Mouse (Mus musculus): Measurements from ENCODE around the gene Galnt17. TPM values are rescaled to one million over a fixed set of nuclear protein-coding genes. Genes with fewer than 3 reads are reported as not detected.

Galnt17 gene
- polyA plus RNA-seq (2012; rRNA removed) = 5.9 and 6.1 TPM in 2 replicates
- 3.1 and 3.4 TPM in 2 replicates for polyA plus RNA-seq (2014; fragmentation: Nextera tagmentation; extraction: Ambion mirVana)

- peak within 1 kb of the TSS; percentile 98 for H3K4me2 ChIP-seq (replicated peaks; ENCODE audit: low read depth, low read length, severe bottlenecking)
- DNase-seq (ENCODE audit: low spot score) = no peak
- TF ChIP-seq POLR2A (IDR thresholded peaks at IDR 0.05; ENCODE audit: borderline replicate concordance, extremely low read depth, insufficient read depth, insufficient read length) = no peak
- H3K4me1 ChIP-seq (ENCODE audit: control insufficient read depth, insufficient read depth, low read length) = peaks cover 5% of the 10 kb centered on the region
- no peak for ATAC-seq (ENCODE audit: low FRiP score, low read depth)
- no peaks in the 10 kb centered on the region for H3K9me3 ChIP-seq (ENCODE audit: control insufficient read depth, low read length)
- H3K4me3 ChIP-seq (replicated peaks; ENCODE audit: low read length) = peak within 1 kb of the TSS; percentile 71
- H3K27me3 ChIP-seq (ENCODE audit: control insufficient read depth, insufficient read depth, low read length) = peaks cover 19% of the 10 kb centered on the region
- H3K36me3 ChIP-seq (ENCODE audit: control insufficient read depth, insufficient read depth, low read length) = no peaks in the 10 kb centered on the region
- 0 out of 2 replicates have a peak within 1 kb of the TSS, but pooled peaks have one; percentile 26 for H3K27ac ChIP-seq (replicated peaks; ENCODE audit: low read depth, low read length)
- H3K9ac ChIP-seq (ENCODE audit: low read depth, low read length, severe bottlenecking) = peak within 1 kb of the TSS; percentile 64
- WGBS = 45% methylated on average over 3 of the region's 3 CpGs
These were observed at the start of gene Galnt17 for GRCm38 (mm10) chr5:131308397-131308796. Gene Galnt17, minus strand, starts transcription at chr5:131308497.

- no peak overlapping the region for H3K4me3 ChIP-seq (replicated peaks; ENCODE audit: low read length)
- H3K36me3 ChIP-seq (ENCODE audit: control insufficient read depth, insufficient read depth, low read length) = no peaks in the 10 kb centered on the region
- no peak for TF ChIP-seq POLR2A (IDR thresholded peaks at IDR 0.05; ENCODE audit: borderline replicate concordance, extremely low read depth, insufficient read depth, insufficient read length)
- H3K4me2 ChIP-seq (replicated peaks; ENCODE audit: low read depth, low read length, severe bottlenecking) = no peak overlapping the region
- H3K9ac ChIP-seq (ENCODE audit: low read depth, low read length, severe bottlenecking) = no peak overlapping the region
- no peaks in the 10 kb centered on the region for H3K27me3 ChIP-seq (ENCODE audit: control insufficient read depth, insufficient read depth, low read length)
- no peak overlapping the region for H3K27ac ChIP-seq (replicated peaks; ENCODE audit: low read depth, low read length)
- 65% methylated on average over 8 of the region's 8 CpGs for WGBS
- ATAC-seq (ENCODE audit: low FRiP score, low read depth) (no peak), DNase-seq (ENCODE audit: low spot score) (no peak)
- no peaks in the 10 kb centered on the region for H3K9me3 ChIP-seq (ENCODE audit: control insufficient read depth, low read length)
- H3K4me1 ChIP-seq (ENCODE audit: control insufficient read depth, insufficient read depth, low read length) = no peaks in the 10 kb centered on the region
These were observed 26.2 kb upstream of the Galnt17 start for GRCm38 (mm10) chr5:131334536-131334935.

- WGBS = 30% methylated on average over 3 of the region's 3 CpGs
- H3K27me3 ChIP-seq (ENCODE audit: control insufficient read depth, insufficient read depth, low read length) = no peaks in the 10 kb centered on the region
- H3K4me2 ChIP-seq (replicated peaks; ENCODE audit: low read depth, low read length, severe bottlenecking) = no peak overlapping the region
- TF ChIP-seq POLR2A (IDR thresholded peaks at IDR 0.05; ENCODE audit: borderline replicate concordance, extremely low read depth, insufficient read depth, insufficient read length) = no peak
- H3K4me1 ChIP-seq (ENCODE audit: control insufficient read depth, insufficient read depth, low read length) = no peaks in the 10 kb centered on the region
- DNase-seq (ENCODE audit: low spot score) (peak; percentile 28), ATAC-seq (ENCODE audit: low FRiP score, low read depth) (no peak)
- H3K4me3 ChIP-seq (replicated peaks; ENCODE audit: low read length) = no peak overlapping the region
- H3K36me3 ChIP-seq (ENCODE audit: control insufficient read depth, insufficient read depth, low read length) = no peaks in the 10 kb centered on the region
- H3K27ac ChIP-seq (replicated peaks; ENCODE audit: low read depth, low read length) = no peak overlapping the region
- no peaks in the 10 kb centered on the region for H3K9me3 ChIP-seq (ENCODE audit: control insufficient read depth, low read length)
- H3K9ac ChIP-seq (ENCODE audit: low read depth, low read length, severe bottlenecking) = no peak overlapping the region
These were observed 13.0 kb upstream of the Galnt17 start for GRCm38 (mm10) chr5:131321286-131321685.

- no peak overlapping the region for H3K9ac ChIP-seq (ENCODE audit: low read depth, low read length, severe bottlenecking)
- WGBS = 12% methylated on average over 3 of the region's 3 CpGs
- H3K4me2 ChIP-seq (replicated peaks; ENCODE audit: low read depth, low read length, severe bottlenecking) = no peak overlapping the region
- DNase-seq (ENCODE audit: low spot score) (no peak), ATAC-seq (ENCODE audit: low FRiP score, low read depth) (no peak)
- TF ChIP-seq POLR2A (IDR thresholded peaks at IDR 0.05; ENCODE audit: borderline replicate concordance, extremely low read depth, insufficient read depth, insufficient read length) = no peak
- H3K9me3 ChIP-seq (ENCODE audit: control insufficient read depth, low read length) = no peaks in the 10 kb centered on the region
- H3K27ac ChIP-seq (replicated peaks; ENCODE audit: low read depth, low read length) = no peak overlapping the region
- H3K27me3 ChIP-seq (ENCODE audit: control insufficient read depth, insufficient read depth, low read length) = no peaks in the 10 kb centered on the region
- H3K4me1 ChIP-seq (ENCODE audit: control insufficient read depth, insufficient read depth, low read length) = peaks cover 5% of the 10 kb centered on the region; the same call in 1 of the 2 replicates
- no peaks in the 10 kb centered on the region for H3K36me3 ChIP-seq (ENCODE audit: control insufficient read depth, insufficient read depth, low read length)
- no peak overlapping the region for H3K4me3 ChIP-seq (replicated peaks; ENCODE audit: low read length)
These were observed 11.3 kb upstream of the Galnt17 start for GRCm38 (mm10) chr5:131319605-131320004.

- no peak for TF ChIP-seq POLR2A (IDR thresholded peaks at IDR 0.05; ENCODE audit: borderline replicate concordance, extremely low read depth, insufficient read depth, insufficient read length)
- H3K36me3 ChIP-seq (ENCODE audit: control insufficient read depth, insufficient read depth, low read length) = no peaks in the 10 kb centered on the region
These were observed 10.8 kb upstream of the Galnt17 start for GRCm38 (mm10) chr5:131319141-131319540.

More at GRCm38 (mm10) chr5:131319141-131319540, 10.8 kb upstream of the Galnt17 start:
- Histone ChIP-seq H3K27me3 (ENCODE audit: control insufficient read depth, insufficient read depth, low read length) (no peaks in the 10 kb centered on the region), H3K27ac (replicated peaks; ENCODE audit: low read depth, low read length) (no peak overlapping the region), H3K4me1 (ENCODE audit: control insufficient read depth, insufficient read depth, low read length) (peaks cover 8% of the 10 kb centered on the region; the same call in 1 of the 2 replicates), H3K4me2 (replicated peaks; ENCODE audit: low read depth, low read length, severe bottlenecking) (no peak overlapping the region), H3K4me3 (replicated peaks; ENCODE audit: low read length) (no peak overlapping the region), H3K9me3 (ENCODE audit: control insufficient read depth, low read length) (no peaks in the 10 kb centered on the region), H3K9ac (ENCODE audit: low read depth, low read length, severe bottlenecking) (no peak overlapping the region)
- ATAC-seq (ENCODE audit: low FRiP score, low read depth) = no peak
- no peak for DNase-seq (ENCODE audit: low spot score)
- 30% methylated on average over 2 of the region's 2 CpGs for WGBS
